Mouse (Mus musculus) lung, postnatal 0 days (tissue): ENCODE measurements at regions not wholly inside any gene's neighbourhood (a gene's known extent, or its start where the extent isn't known, plus 50 kb on each side); places are given as distances from the start of the nearest gene placed in this dataset.

Experiments
- CTCF ChIP-seq: IDR thresholded peaks from 2 replicates; pipeline ENCODE4 v1.5.1; 2016; ENCODE audit warnings: antibody characterized with exemption, mild to moderate bottlenecking
- EP300 ChIP-seq: IDR thresholded peaks from 2 replicates; pipeline ENCODE4 v1.6.1; 2016; ENCODE audit warnings: antibody characterized with exemption, mild to moderate bottlenecking, control low read depth

- TF ChIP-seq EP300 = no peak
- TF ChIP-seq CTCF = no peak
These were observed 621.9 kb downstream of the Hs3st4 start for GRCm38 (mm10) chr7:124604581-124604980.
